Mouse (Mus musculus) embryonic fibroblast, embryonic 13.5 days (primary cell): ENCODE results near the gene Mast3. TPM values are rescaled to one million over a fixed set of nuclear protein-coding genes. Genes with fewer than 3 reads are reported as not detected.

Experiments
- H3K27ac ChIP-seq: 2 replicates; pipeline ENCODE4 v1.5.1; 2012; ENCODE audit warnings: low read length, control low read depth, inconsistent platforms; ENCODE audit not compliant: insufficient read depth
- H3K4me1 ChIP-seq: 2 replicates; pipeline ENCODE4 v1.6.1; 2011; ENCODE audit warnings: low read length; ENCODE audit not compliant: control insufficient read depth, insufficient read depth
- H3K4me3 ChIP-seq: 2 replicates; pipeline ENCODE4 v1.5.1; 2011; ENCODE audit warnings: mild to moderate bottlenecking, control low read depth, low read length; ENCODE audit not compliant: insufficient read depth
- CTCF ChIP-seq: IDR thresholded peaks from 2 replicates; pipeline ENCODE4 v1.5.1; 2011; ENCODE audit warnings: mild to moderate bottlenecking, control low read depth, low read length, moderate library complexity, borderline replicate concordance; ENCODE audit not compliant: insufficient read depth
- POLR2A ChIP-seq: IDR thresholded peaks from 2 replicates; pipeline ENCODE4 v1.6.1; 2011; ENCODE audit warnings: low read depth, mild to moderate bottlenecking, control low read depth, low read length, moderate library complexity
- polyA plus RNA-seq: library from polyadenylated mRNA; stranded (reverse); fragments of >200 nt; gene quantifications from 2 replicates; pipeline ENCODE4 v1.2.4, GENCODE M21; 2011; ENCODE audit warnings: low read depth; ENCODE audit not compliant: missing spikeins, insufficient read length

The Mast3 gene
- polyA plus RNA-seq, 1 experiment = 13.1 TPM

DNA sequence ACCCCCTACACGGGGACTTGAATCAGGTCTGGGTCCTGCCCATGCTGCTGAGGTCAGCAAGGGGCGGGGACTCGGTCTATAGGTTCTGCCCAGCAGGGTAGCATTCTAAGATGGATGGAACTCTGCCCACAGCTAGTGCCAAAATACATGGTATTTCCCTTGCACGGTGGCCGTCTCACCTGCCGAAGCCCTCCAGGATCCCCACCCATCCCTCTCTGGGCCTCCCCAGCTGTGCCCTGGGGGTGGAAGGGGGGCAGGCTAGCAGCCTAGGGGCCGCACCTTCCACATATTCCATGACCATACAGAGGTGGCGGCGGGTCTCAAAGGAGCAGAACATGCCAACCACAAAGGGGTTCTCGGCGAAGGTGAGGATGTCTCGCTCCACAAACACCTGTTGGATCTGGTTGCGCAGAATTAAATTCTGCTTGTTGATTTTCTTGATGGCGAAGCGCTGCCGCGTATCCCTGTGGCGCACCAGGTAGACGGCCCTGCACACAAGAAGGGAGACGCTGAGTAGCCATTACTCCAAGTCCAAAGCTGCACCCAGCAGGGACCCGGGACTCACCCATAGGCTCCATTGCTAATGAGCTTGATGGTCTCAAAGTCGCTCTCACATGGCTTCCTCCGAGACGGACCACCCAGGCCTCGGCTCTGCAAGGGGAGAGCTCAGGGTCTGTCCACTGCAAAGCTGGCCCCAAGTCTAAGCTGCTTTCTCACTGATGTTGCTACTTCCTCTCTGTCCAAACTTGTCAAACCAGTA, 18.4 kb downstream of the Mast3 start:
- no peak overlapping the region for H3K27ac ChIP-seq
- TF ChIP-seq POLR2A = no peak
- TF ChIP-seq CTCF = no peak
- H3K4me3 ChIP-seq = no peak overlapping the region
- no peaks in the 10 kb centered on the region for H3K4me1 ChIP-seq

DNA sequence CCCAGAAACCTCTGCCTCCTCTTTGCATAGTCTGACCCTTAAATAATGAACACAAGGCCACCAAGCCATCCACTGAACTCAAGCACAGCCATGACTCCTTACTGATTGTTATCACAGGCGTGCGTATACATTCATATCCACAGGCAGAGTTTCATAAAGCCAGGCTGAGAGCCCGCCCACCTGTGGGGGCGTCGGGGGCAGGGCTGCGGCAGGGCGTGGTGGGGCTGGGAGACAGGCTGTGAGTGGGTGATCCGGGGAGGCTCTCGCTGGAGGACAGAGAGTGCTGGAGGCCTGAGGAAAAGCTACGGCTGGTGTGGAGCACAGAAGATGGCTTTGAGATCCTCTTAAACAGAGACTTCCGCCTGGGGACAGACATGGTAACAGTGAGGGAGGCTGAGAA, 24.8 kb downstream of the Mast3 start:
- Histone ChIP-seq H3K4me1 (0 out of 2 replicates have a peak, but pooled peaks cover 5% of the 10 kb centered on the region), H3K27ac (no peak overlapping the region), H3K4me3 (no peak overlapping the region)
- no peak for TF ChIP-seq POLR2A
- no peak for TF ChIP-seq CTCF

DNA sequence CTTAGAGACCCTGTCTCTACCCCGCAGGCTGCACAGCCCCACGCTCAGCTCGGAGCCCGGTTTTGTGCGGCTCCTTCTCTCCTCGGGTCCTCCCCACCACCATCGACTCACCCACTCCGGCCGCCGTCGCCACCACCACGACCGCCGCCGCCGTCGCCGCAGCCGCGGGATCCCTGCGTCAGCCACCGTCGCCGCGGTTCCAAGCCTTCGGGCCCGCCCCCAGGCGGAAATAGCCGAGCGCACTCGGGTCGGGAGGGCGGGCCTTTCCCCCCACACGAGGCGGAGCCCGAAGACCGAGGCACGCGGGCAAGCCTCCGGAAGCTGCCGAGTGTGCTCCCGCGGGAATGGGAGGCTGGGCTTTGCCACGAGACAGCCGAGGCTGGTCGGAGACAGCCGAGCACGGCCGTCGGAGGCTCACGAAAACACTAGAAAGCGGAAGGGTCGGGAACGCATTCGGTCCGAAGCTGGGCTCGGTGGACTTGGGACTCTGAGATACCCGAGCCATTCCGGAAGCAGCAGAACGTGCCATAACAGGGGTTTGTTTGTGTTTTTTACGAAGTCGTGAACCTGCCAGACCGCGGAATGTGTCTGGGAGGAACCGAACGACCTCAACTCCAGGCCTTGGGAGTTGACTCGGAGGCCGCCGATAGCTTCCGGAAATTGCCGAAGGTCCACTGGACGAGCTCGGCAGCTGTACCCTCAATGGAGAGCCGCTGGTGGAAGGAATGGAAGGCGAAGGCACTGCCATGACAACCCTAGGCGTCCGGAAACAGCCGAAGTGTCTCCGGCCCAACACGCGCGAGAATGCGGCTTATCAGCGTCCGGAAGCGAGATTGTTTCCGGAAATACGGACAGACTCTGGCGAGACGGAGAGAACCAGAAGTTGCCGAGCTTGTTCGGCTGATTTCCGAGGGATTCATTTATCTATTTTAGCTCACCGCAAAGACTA, 28.1 kb downstream of the Mast3 start, which contains the start of gene Pik3r2:
Gene Pik3r2 (minus strand): TSS at position 218 of the 949 bp plus-strand sequence.
- peak within 1 kb of the TSS; percentile 97 for H3K27ac ChIP-seq
- peak within 1 kb of the TSS; percentile 81 for H3K4me3 ChIP-seq
- peaks cover 12% of the 10 kb centered on the region; the same call in 1 of the 2 replicates for H3K4me1 ChIP-seq
- no peak for TF ChIP-seq CTCF
- peak; percentile 79 for TF ChIP-seq POLR2A

DNA sequence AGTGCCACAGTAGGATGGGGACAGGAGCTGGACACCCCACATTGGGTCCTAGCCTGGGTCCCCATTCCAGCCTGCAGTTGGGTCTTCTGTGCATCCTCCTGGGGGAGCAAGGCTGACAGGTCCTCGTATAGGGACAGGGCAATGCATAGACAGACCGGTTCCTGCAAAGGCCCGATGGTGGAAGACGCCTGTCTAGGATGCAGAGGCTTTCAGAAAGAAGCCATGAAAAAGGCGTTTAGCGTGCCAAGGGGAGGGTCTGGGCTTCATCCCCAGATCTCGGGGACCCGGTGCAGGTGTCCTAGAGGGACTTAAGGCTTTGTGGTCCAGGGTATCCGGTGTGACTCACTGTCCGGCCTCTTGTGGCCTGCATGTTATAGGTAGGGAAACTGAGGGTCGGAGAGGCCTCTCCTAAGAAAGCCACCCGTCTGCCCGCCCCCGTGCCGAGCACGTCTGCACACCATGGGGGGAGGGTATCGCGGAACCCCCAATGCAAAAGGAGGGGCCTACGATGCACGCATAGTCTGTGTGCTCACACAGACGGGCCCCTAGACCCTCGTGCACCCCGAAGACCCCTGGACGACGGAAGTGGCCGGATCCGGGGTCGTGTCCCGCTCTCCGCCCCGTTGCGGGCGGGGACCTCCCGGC, 28.9 kb downstream of the Mast3 start:
- Histone ChIP-seq H3K4me3 (peak overlapping the region; percentile 78), H3K27ac (peak overlapping the region; percentile 38), H3K4me1 (peaks cover 12% of the 10 kb centered on the region; the same call in 1 of the 2 replicates)
- no peak for TF ChIP-seq POLR2A
- no peak for TF ChIP-seq CTCF

DNA sequence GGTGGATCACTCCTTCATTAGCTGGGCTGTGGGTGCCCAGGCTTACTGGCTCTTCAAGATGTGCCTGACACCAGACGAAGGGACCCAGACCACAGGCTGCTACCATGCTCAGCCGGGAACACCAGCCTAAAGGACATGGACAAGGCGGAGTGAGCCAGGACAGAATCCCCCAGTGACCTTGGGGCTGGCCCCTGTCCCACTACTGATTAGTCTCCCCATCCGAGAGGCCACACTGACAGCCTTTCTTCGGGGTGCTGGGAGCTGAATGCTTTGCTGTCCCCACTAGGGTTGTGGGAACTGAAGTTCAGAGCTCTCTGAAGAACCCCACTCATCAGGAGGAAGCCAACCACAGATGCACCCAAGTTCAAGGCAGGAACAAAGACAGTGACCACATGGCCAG, 29.6 kb downstream of the Mast3 start:
- no peak for TF ChIP-seq CTCF
- no peak for TF ChIP-seq POLR2A
- Histone ChIP-seq H3K27ac (no peak overlapping the region), H3K4me1 (peaks cover 12% of the 10 kb centered on the region; the same call in 1 of the 2 replicates), H3K4me3 (peak overlapping the region; percentile 78)

DNA sequence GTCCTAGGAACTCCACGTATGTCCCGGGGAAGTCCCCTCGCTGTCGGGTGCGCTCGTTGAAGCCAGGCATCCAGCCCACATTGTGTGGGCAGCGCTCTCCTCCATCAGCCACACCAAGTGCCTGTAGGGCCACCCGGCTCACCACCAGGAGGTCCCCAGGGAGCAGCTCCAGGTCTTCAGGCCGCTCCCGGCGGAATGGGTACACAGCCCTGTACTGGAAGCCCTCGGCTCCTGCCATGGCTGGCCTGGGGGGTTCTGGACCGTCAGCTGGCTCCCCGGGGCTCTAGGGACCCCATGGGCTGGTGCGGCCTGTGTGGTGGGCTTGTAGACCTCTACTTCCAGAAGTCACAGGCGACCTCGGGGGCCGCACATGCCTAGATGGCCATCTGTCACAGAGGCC, 30.1 kb downstream of the Mast3 start:
- H3K4me3 ChIP-seq = no peak overlapping the region

DNA sequence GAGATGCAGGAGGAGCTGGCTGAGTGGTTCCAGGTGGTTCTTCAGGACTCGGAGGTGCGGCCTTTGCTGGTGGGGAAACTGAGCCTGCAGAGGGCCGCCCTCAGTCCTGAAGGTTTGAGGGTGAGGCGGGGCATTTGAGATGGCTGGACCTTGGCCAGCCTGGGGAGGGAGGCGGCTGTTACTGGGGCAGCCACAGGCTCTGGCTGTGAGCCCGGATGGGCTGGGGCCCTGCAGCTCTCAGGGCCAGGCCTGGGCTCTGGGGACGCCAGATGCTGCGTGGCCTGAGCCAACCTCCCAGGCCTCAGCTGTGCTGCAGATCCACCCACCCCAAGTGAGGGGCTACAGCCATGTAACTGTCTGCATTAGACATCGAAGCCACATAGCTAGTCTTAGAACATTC, 31.0 kb downstream of the Mast3 start:
- TF ChIP-seq POLR2A (no peak), CTCF (no peak)
- no peak overlapping the region for H3K4me3 ChIP-seq
- H3K4me1 ChIP-seq = peaks cover 12% of the 10 kb centered on the region; the same call in 1 of the 2 replicates
- H3K27ac ChIP-seq = peak overlapping the region; percentile 39

More for the DNA sequence above, 30.1 kb downstream of the Mast3 start:
- no peak overlapping the region for H3K27ac ChIP-seq
- peaks cover 12% of the 10 kb centered on the region; the same call in 1 of the 2 replicates for H3K4me1 ChIP-seq
- TF ChIP-seq CTCF (no peak), POLR2A (no peak)

DNA sequence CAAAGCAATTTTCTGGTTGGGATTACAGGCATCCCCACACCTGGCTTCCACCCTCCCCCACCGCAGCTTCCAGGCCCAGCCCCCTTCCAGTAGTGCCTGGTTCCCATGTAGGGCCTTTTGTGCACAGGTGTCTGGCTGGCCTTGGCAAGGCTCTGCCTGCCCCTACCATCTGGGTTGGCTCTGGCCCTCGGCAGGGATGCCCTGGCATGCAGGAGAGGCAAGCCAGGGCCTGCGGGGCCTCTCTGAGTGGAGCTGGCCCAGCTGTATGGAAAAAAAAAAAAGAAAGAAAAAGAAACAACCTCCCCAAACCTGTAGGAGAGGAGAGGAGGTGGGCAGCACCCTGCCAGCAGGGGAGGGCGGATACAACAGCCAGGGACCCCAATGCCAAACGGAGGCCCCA, 31.4 kb downstream of the Mast3 start:
- Histone ChIP-seq H3K4me1 (peaks cover 12% of the 10 kb centered on the region; the same call in 1 of the 2 replicates), H3K4me3 (no peak overlapping the region), H3K27ac (peak overlapping the region; percentile 39; the same call in 1 of the 2 replicates)
- TF ChIP-seq CTCF = no peak
- TF ChIP-seq POLR2A = no peak

DNA sequence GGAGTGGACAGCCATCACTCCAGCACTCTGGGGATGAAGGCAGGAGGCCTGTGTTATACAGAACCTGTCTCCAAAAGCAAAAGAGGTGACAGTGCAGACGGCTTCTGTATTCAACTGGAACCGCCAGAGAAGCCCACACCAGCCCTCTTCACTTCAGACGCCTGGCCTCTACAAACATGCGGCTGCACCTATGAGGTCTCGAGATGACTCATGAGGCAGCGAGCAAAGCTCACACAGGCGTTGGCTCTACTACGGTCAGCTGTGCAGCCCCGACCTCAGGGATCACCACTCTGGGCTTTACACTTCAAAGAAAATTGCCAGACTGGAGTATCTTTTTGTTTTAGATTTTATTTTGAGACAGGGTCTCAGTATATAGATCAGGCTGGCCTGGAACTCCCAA, 32.0 kb downstream of the Mast3 start:
- TF ChIP-seq CTCF (no peak), POLR2A (no peak)
- Histone ChIP-seq H3K4me1 (peaks cover 12% of the 10 kb centered on the region; the same call in 1 of the 2 replicates), H3K27ac (no peak overlapping the region), H3K4me3 (no peak overlapping the region)
